Mouse (Mus musculus) lung, adult 2 months (tissue): ENCODE measurements around the gene Krt33b.

Experiments
- CTCF ChIP-seq: fragments of 200-500 bp; IDR thresholded peaks from 2 replicates; pipeline ENCODE4 v1.5.1; 2011; ENCODE audit warnings: mild to moderate bottlenecking, low read length, control low read depth; ENCODE audit not compliant: insufficient read depth
- POLR2A ChIP-seq: fragments of 200-500 bp; IDR thresholded peaks from 2 replicates; pipeline ENCODE4 v1.6.1; 2011; ENCODE audit warnings: low read depth, mild to moderate bottlenecking, control low read depth, low read length, borderline replicate concordance; ENCODE audit errors: extremely low read depth

DNA sequence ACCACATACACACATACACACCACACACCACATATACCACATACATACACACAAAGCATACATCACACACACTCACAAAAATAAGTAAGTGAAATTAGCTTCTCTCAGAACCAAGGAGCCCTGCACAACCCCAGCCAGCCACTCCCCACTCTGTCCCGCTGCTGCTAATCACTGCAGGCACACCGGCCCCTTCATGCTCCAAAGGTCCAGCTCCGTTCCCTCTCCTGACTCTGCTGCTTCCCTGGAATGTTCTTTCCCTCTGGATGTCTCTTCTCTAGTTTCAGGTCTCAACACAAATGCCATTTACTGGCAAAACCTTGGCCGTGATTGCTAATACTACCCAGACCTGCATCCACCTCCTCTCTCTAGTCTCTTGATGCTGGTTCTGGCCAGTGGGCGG is 19.0 kb downstream of the Krt33b start:
- no peak for TF ChIP-seq CTCF
- no peak for TF ChIP-seq POLR2A
